Mouse (Mus musculus) bone marrow macrophage, adult 2 months (primary cell): ENCODE data around the gene Ssxb10.
"Not testable (repeated sequence)": the region's sequence is repeated elsewhere in the genome, so short reads cannot be mapped to it uniquely, and the experiment has no call there.

Source experiments
- CTCF ChIP-seq: IDR thresholded peaks from 2 replicates; pipeline ENCODE4 v1.5.1; 2012; ENCODE audit warnings: low read depth, mild to moderate bottlenecking, low read length, moderate library complexity
- POLR2A ChIP-seq: IDR thresholded peaks from 2 replicates; pipeline ENCODE4 v1.6.1; 2012; ENCODE audit warnings: mild to moderate bottlenecking, low read depth, low read length, borderline replicate concordance

DNA sequence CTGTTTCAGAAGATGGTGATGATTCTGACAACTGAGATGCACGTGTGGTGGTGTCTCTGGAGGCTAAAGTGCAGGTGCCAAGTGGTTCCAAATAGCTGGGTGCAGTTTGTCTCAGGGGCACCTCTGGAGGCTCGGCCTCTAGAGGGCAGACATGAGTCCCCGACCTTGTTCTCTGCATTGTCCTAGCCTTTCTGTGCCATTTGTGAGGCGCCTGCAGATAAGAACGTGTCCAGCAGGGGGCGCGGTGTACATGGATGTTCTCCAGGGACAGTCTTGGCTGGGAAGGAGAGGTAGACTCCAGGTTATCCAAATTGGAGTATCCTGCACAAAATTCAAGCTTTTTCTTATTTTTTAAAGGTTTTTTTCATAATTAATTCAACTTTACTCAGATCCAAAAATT, 12.3 kb upstream of the Ssxb10 start:
- not testable (repeated sequence) for TF ChIP-seq CTCF, POLR2A
